In the genomic region with DNA sequence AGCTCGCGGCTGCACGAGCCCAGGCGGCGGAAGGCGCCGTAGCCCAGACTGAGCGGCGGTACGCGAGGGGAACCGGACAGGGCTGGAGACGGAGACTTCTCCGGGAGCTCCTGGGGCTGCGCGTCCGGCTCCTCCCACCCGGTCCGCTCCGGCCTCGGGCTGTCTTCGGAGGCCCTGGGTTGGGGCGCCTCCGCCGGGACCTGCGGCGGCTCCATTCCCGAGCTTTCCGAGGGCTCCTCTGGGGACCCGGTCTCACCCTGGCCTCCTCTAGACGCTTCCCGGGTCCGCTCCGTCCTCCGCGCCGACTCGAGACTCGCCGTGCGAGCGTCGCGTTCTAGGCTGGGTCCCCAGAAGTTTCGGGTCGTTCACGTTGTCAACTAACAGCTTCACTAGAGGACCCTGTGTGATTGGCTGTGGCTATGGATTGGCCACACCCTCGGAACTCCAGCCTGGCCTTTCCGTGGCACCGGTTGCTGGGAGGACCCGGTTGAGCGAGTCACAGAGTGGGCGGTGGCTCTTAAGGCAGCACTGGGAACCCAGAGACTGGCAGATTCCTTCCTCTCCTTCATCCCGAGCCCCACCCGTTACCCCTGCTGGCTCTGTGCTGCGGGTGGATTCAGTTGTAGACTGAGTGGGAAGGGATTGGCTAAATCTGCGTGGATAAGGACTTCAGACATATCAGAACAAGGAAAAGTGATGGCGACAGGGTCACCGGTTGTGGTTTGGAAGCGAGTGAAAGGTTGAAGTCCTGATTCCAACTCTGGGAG, we compare ENCODE assay signal across 8 mouse cellular contexts. TPM values are rescaled to one million over a fixed set of nuclear protein-coding genes. Genes with fewer than 3 reads are reported as not detected.
A peak's percentile ranks its signal among the peaks of the same experiment; 100 is the strongest.
DNase-seq lines count a peak whose midpoint lies in the region; ATAC-seq and TF ChIP-seq lines count a peak whose summit lies in the region.

A gene (minus strand): TSS at position 391 of the 767 bp plus-strand sequence.

- no peak within 1 kb of the TSS for H3K27ac ChIP-seq in embryonic facial prominence, embryonic 14.5 days (replicated peaks; ENCODE audit: low read depth, low read length)
- no peak within 1 kb of the TSS for H3K27ac ChIP-seq in heart, embryonic 12.5 days (ENCODE audit: poor library complexity, severe bottlenecking)
- H3K27ac ChIP-seq in kidney, embryonic 15.5 days: no peak within 1 kb of the TSS

- no peaks in the 10 kb centered on the region for H3K79me2 ChIP-seq in C2C12 (ENCODE audit: control insufficient read depth, insufficient read depth)

- peak within 1 kb of the TSS; percentile 99 for H3K4me2 ChIP-seq in embryonic facial prominence, embryonic 14.5 days (ENCODE audit: low read depth, low read length)
- H3K4me2 ChIP-seq in heart, embryonic 12.5 days: peak within 1 kb of the TSS; percentile 98
- H3K4me2 ChIP-seq in kidney, embryonic 15.5 days: peak within 1 kb of the TSS; percentile 100

- peak within 1 kb of the TSS; percentile 34 for H3K4me3 ChIP-seq in C2C12 (ENCODE audit: insufficient read depth, poor library complexity, severe bottlenecking)
- peak within 1 kb of the TSS; percentile 58 for H3K4me3 ChIP-seq in embryonic facial prominence, embryonic 14.5 days (ENCODE audit: low read depth, low read length)
- H3K4me3 ChIP-seq in heart, embryonic 12.5 days: peak within 1 kb of the TSS; percentile 55
- H3K4me3 ChIP-seq in kidney, embryonic 15.5 days (replicated peaks): peak within 1 kb of the TSS; percentile 58

- ATAC-seq in embryonic facial prominence, embryonic 14.5 days (ENCODE audit: low read depth): peak; percentile 84
- ATAC-seq in heart, embryonic 12.5 days (ENCODE audit: insufficient number of reproducible peaks, low FRiP score): peak; percentile 75
- ATAC-seq in kidney, embryonic 15.5 days (replicated peaks; ENCODE audit: low FRiP score): peak; percentile 92

- H3K9ac ChIP-seq in embryonic facial prominence, embryonic 14.5 days (ENCODE audit: low read depth, low read length): peak within 1 kb of the TSS; percentile 58
- H3K9ac ChIP-seq in heart, embryonic 12.5 days: peak within 1 kb of the TSS; percentile 72
- peak within 1 kb of the TSS; percentile 49 for H3K9ac ChIP-seq in kidney, embryonic 15.5 days

- H3K27me3 ChIP-seq in C2C12 (ENCODE audit: control insufficient read depth, insufficient read depth, insufficient read length): no peaks in the 10 kb centered on the region
- peaks cover 76% of the 10 kb centered on the region for H3K27me3 ChIP-seq in embryonic facial prominence, embryonic 14.5 days (replicated peaks; ENCODE audit: control insufficient read depth, insufficient read depth, low read length)
- peaks cover 86% of the 10 kb centered on the region for H3K27me3 ChIP-seq in heart, embryonic 12.5 days (replicated peaks)
- peaks cover 97% of the 10 kb centered on the region for H3K27me3 ChIP-seq in kidney, embryonic 15.5 days

- no peaks in the 10 kb centered on the region for H3K36me3 ChIP-seq in C2C12 (ENCODE audit: control insufficient read depth, insufficient read depth)
- no peaks in the 10 kb centered on the region for H3K36me3 ChIP-seq in embryonic facial prominence, embryonic 14.5 days (ENCODE audit: control insufficient read depth, insufficient read depth, low read length)
- no peaks in the 10 kb centered on the region for H3K36me3 ChIP-seq in heart, embryonic 12.5 days
- no peaks in the 10 kb centered on the region for H3K36me3 ChIP-seq in kidney, embryonic 15.5 days

- no peaks in the 10 kb centered on the region for H3K9me3 ChIP-seq in embryonic facial prominence, embryonic 14.5 days (ENCODE audit: control insufficient read depth, low read length)
- no peaks in the 10 kb centered on the region for H3K9me3 ChIP-seq in heart, embryonic 12.5 days (replicated peaks)
- no peaks in the 10 kb centered on the region for H3K9me3 ChIP-seq in kidney, embryonic 15.5 days (replicated peaks)

- H3ac ChIP-seq in C2C12 (ENCODE audit: control insufficient read depth, insufficient read length, low read depth): peak within 1 kb of the TSS; percentile 85

- no peaks in the 10 kb centered on the region for H3K79me3 ChIP-seq in C2C12 (ENCODE audit: low read depth)

- peak; percentile 80 for DNase-seq in R1 (ENCODE audit: low read depth, low spot score)
- DNase-seq in embryonic facial prominence, embryonic 14.5 days (ENCODE audit: low spot score): peak; percentile 80
- DNase-seq in lung, postnatal 10 days: peak; percentile 82
- peak; percentile 37 for DNase-seq in ovary, postnatal 14 days (ENCODE audit: low spot score)
- no peak for DNase-seq in layer of hippocampus, adult 8-10 months (ENCODE audit: low spot score in 2 of 2)

- WGBS in embryonic facial prominence, embryonic 14.5 days: 2% methylated on average over 40 of the region's 60 CpGs
- WGBS in heart, embryonic 12.5 days: 2% methylated on average over 60 of the region's 60 CpGs
- WGBS in kidney, embryonic 15.5 days: 3% methylated on average over 51 of the region's 60 CpGs

- H3K4me1 ChIP-seq in embryonic facial prominence, embryonic 14.5 days (ENCODE audit: control insufficient read depth, insufficient read depth, low read length): peaks cover 7% of the 10 kb centered on the region
- peaks cover 14% of the 10 kb centered on the region for H3K4me1 ChIP-seq in heart, embryonic 12.5 days (replicated peaks)
- H3K4me1 ChIP-seq in kidney, embryonic 15.5 days: peaks cover 22% of the 10 kb centered on the region

- no peak for TF ChIP-seq CTCF in C2C12 (IDR thresholded peaks at IDR 0.05; ENCODE audit: control insufficient read depth, insufficient read depth, insufficient read length)

TF ChIP-seq in C2C12, 6 proteins besides CTCF, POLR2A, EP300 and RAD21:
- TF ChIP-seq MYOG (IDR thresholded peaks at IDR 0.05; ENCODE audit: control insufficient read depth, extremely low read depth, insufficient read length) (no peak), FOSL1 (IDR thresholded peaks at IDR 0.05; ENCODE audit: insufficient read depth, low read length, poor library complexity, severe bottlenecking) (no peak), MAX (IDR thresholded peaks at IDR 0.05) (no peak), MYOD1 (IDR thresholded peaks at IDR 0.05; ENCODE audit: control insufficient read depth, insufficient read length, low read depth) (no peak), CEBPB (IDR thresholded peaks at IDR 0.05; ENCODE audit: low read depth) (no peak), USF1 (IDR thresholded peaks at IDR 0.05; ENCODE audit: low read depth) (no peak)

RNA-seq across cellular contexts. Expression of the gene that starts here (rescaled TPM):
- 3.4 TPM for polyA plus RNA-seq in C2C12 (2012; fragmentation: generic; extraction: Trizol)
- polyA plus RNA-seq in embryonic facial prominence, embryonic 14.5 days (2014; fragmentation: Nextera tagmentation; extraction: Ambion mirVana): 1.1 and 1.2 TPM in 2 replicates
- polyA plus RNA-seq in heart, embryonic 12.5 days (2016; fragmentation: Nextera tagmentation; extraction: Ambion mirVana): 0.14 and 0.27 TPM in 2 replicates
- 0.25 and 0.55 TPM in 2 replicates for polyA plus RNA-seq in kidney, embryonic 15.5 days (2015; fragmentation: Nextera tagmentation; extraction: Ambion mirVana)
- 1 to 10 TPM in 2 of 4 experiments, under 1 TPM in 2; 0.64 to 2.1 (median 1.00) TPM for total RNA-seq in layer of hippocampus, adult 8-10 months (2022)

Comparison
In these comparisons a context has a peak if more than half of its experiments do, and no peak if none do; other contexts are left out.
1. Peak in ATAC-seq, H3K4me3 ChIP-seq, H3K9ac ChIP-seq and H3K4me2 ChIP-seq in heart, embryonic 12.5 days; RNA of the gene not detected or under 1 TPM.
2. Peak in ATAC-seq, H3K4me3 ChIP-seq, H3K9ac ChIP-seq and H3K4me2 ChIP-seq in kidney, embryonic 15.5 days; RNA of the gene not detected or under 1 TPM.
3. DNase-seq: peak in R1 (single experiment), embryonic facial prominence, embryonic 14.5 days (single experiment), lung, postnatal 10 days (single experiment) and ovary, postnatal 14 days (single experiment); none in layer of hippocampus, adult 8-10 months (0 of 2).
4. Peak in every context shown above with its lines, with median percentiles within 50 percentile points of each other: H3K4me3 ChIP-seq, ATAC-seq, H3K4me2 ChIP-seq and H3K9ac ChIP-seq.